ENCODE assay signal across 26 mouse cellular contexts in genomic region chr16:78416500-78416899, GRCm38 (mm10). TPM values are rescaled to one million over a fixed set of nuclear protein-coding genes. Genes with fewer than 3 reads are reported as not detected.
DNase-seq lines count a peak whose midpoint lies in the region; ATAC-seq lines count a peak whose summit lies in the region.
"Had no signal": no experiment of that assay in that cellular context is flagged by ENCODE, and none has a peak within 500 bp of the region (broad histone marks: within the 10 kb centered on the region; RNA-seq: fewer than 3 reads in every experiment).

No protein-coding gene starts in this region.

- no peak overlapping the region for H3K27ac ChIP-seq in embryonic facial prominence, embryonic 14.5 days (replicated peaks; ENCODE audit: low read depth, low read length)
- H3K27ac ChIP-seq: embryonic facial prominence, embryonic 15.5 days; forebrain, embryonic 15.5 days; heart, embryonic 15.5 days; hindbrain, embryonic 14.5 days; hindbrain, postnatal 0 days had no signal

- no peaks in the 10 kb centered on the region for H3K9me3 ChIP-seq in embryonic facial prominence, embryonic 14.5 days (ENCODE audit: control insufficient read depth, low read length)
- H3K9me3 ChIP-seq: embryonic facial prominence, embryonic 15.5 days; forebrain, embryonic 15.5 days had no signal

- H3K27me3 ChIP-seq in embryonic facial prominence, embryonic 14.5 days (replicated peaks; ENCODE audit: control insufficient read depth, insufficient read depth, low read length), result no peaks in the 10 kb centered on the region
- H3K27me3 ChIP-seq: CH12.LX; embryonic facial prominence, embryonic 15.5 days; forebrain, embryonic 15.5 days; heart, embryonic 12.5 days; heart, embryonic 15.5 days had no signal

- H3K36me3 ChIP-seq in embryonic facial prominence, embryonic 14.5 days (ENCODE audit: control insufficient read depth, insufficient read depth, low read length), result no peaks in the 10 kb centered on the region
- H3K36me3 ChIP-seq: embryonic facial prominence, embryonic 15.5 days; forebrain, embryonic 15.5 days; heart, embryonic 15.5 days had no signal

- ATAC-seq in embryonic facial prominence, embryonic 14.5 days (ENCODE audit: low read depth), result no peak
- ATAC-seq: activated CD4-positive, CD25-positive, alpha-beta regulatory T cell, adult 4 months; forebrain, embryonic 15.5 days; hindbrain, postnatal 0 days; inflammation-experienced regulatory T-cells, adult 6 months; intestine, embryonic 16.5 days had no signal

- H3K4me1 ChIP-seq in embryonic facial prominence, embryonic 14.5 days (ENCODE audit: control insufficient read depth, insufficient read depth, low read length), result no peaks in the 10 kb centered on the region
- H3K4me1 ChIP-seq: embryonic facial prominence, embryonic 15.5 days; forebrain, embryonic 15.5 days; heart, embryonic 12.5 days; heart, embryonic 15.5 days had no signal

- H3K4me3 ChIP-seq in embryonic facial prominence, embryonic 14.5 days (ENCODE audit: low read depth, low read length), result no peak overlapping the region
- H3K4me3 ChIP-seq: embryonic facial prominence, embryonic 15.5 days; forebrain, embryonic 15.5 days; heart, embryonic 12.5 days; heart, embryonic 15.5 days had no signal

- DNase-seq in heart, adult 11 months, result peak; percentile 92
- DNase-seq in heart, postnatal 25 days (ENCODE audit: low spot score), result no peak
- DNase-seq in heart, adult 9 months (ENCODE audit: low spot score in 2 of 2), result peak; percentile 23 to 44
- no peak for DNase-seq in heart, postnatal 36 days
- DNase-seq in ZHBTc4 (ENCODE audit: low read depth, low spot score), result peak; percentile 37
- peak; percentile 19 for DNase-seq in embryonic facial prominence, embryonic 14.5 days (ENCODE audit: low spot score)
- DNase-seq in adrenal gland, adult 18-20 months (ENCODE audit: low spot score in 2 of 2), result no peak
- DNase-seq: adrenal gland, postnatal 10 days; adrenal gland, postnatal 36 days; B cell, adult 2 months; cerebellum, adult 18-20 months; cerebellum, adult 9-10 months; cerebellum, postnatal 14 days; gastrocnemius, postnatal 10 days; kidney, adult 18-20 months; kidney, adult 9 months had no signal

- WGBS in embryonic facial prominence, embryonic 14.5 days, result 2% methylated on average over 3 of the region's 3 CpGs

- H3K9ac ChIP-seq in embryonic facial prominence, embryonic 14.5 days (ENCODE audit: low read depth, low read length), result no peak overlapping the region
- H3K9ac ChIP-seq: embryonic facial prominence, embryonic 15.5 days; forebrain, embryonic 15.5 days; heart, embryonic 12.5 days; heart, embryonic 15.5 days; hindbrain, embryonic 14.5 days had no signal

- intact Hi-C loops in heart, postnatal 25 days (cut with DNase I), result no loop called here
- intact Hi-C loops in heart, postnatal 36 days (cut with DNase I), result no loop called here

- H3K4me2 ChIP-seq in embryonic facial prominence, embryonic 14.5 days (ENCODE audit: low read depth, low read length), result no peak overlapping the region
- H3K4me2 ChIP-seq: embryonic facial prominence, embryonic 15.5 days; forebrain, embryonic 15.5 days; heart, embryonic 12.5 days; heart, embryonic 15.5 days; hindbrain, embryonic 14.5 days had no signal

RNA-seq across cellular contexts. Expression of gene Btg3, which starts 39.5 kb away (rescaled TPM):
- 10 to 100 TPM in 1 of 2 experiments, 1 to 10 TPM in 1; 7.1 to 10.2 TPM for total RNA-seq in heart, postnatal 25 days (2021)
- total RNA-seq in heart, postnatal 36 days (2021), result 1 to 10 TPM; 7.7 to 9.8 TPM
- polyA plus RNA-seq in embryonic facial prominence, embryonic 14.5 days (2014; fragmentation: Nextera tagmentation; extraction: Ambion mirVana), result 54.7 and 70.6 TPM in 2 replicates
- 10 to 100 TPM; 32.0 to 47.9 TPM for total RNA-seq in adrenal gland, adult 18-20 months (2021)

Comparison
In these comparisons a context has a peak if more than half of its experiments do, and no peak if none do; other contexts are left out.
1. DNase-seq: peak in heart, adult 11 months (single experiment), heart, adult 9 months (2 of 2), ZHBTc4 (single experiment) and embryonic facial prominence, embryonic 14.5 days (single experiment); none in heart, postnatal 25 days (single experiment), heart, postnatal 36 days (0 of 2) and adrenal gland, adult 18-20 months (0 of 2).